8 mouse cellular contexts compared by ENCODE assay signal in the genomic region with DNA sequence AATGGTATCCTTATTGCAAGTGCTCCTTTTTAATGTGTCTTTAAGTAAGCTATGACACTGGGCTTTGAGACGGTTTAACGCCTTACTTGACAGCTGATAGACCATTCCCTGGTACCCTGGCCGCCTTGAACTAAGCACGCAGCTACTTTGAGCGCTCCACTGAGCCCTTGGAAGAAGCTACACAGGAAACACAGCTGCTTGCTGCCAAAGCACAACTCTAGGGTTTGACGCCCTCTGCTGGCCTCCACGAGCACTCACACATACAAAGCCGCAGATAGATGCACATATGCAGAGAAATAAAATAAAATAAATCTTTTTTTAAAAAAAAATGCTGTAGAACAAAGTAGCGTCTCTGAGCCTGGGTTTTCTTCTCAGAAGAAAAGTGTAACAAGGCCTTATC. TPM values are rescaled to one million over a fixed set of nuclear protein-coding genes. Genes with fewer than 3 reads are reported as not detected.
DNase-seq lines count a peak whose midpoint lies in the region; ATAC-seq lines count a peak whose summit lies in the region.

No protein-coding gene starts in this region.

- peak; percentile 62; the same call in 1 of the 2 replicates for ATAC-seq in forebrain, embryonic 13.5 days
- ATAC-seq in liver, embryonic 13.5 days (ENCODE audit: low read depth), result no peak

- peak overlapping the region; percentile 48; the same call in 1 of the 2 replicates for H3K9ac ChIP-seq in forebrain, embryonic 13.5 days
- H3K9ac ChIP-seq in liver, embryonic 13.5 days, result no peak overlapping the region

- no peaks in the 10 kb centered on the region for H3K36me3 ChIP-seq in forebrain, embryonic 13.5 days (ENCODE audit: poor library complexity, severe bottlenecking)
- H3K36me3 ChIP-seq in liver, embryonic 13.5 days, result no peaks in the 10 kb centered on the region

- no peak overlapping the region for H3K27ac ChIP-seq in forebrain, embryonic 13.5 days
- H3K27ac ChIP-seq in liver, embryonic 13.5 days, result no peak overlapping the region

- 14% methylated on average over 9 of the region's 9 CpGs for WGBS in forebrain, embryonic 13.5 days
- 19% methylated on average over 9 of the region's 9 CpGs for WGBS in liver, embryonic 13.5 days (ENCODE audit: insufficient replicate concordance)

- H3K27me3 ChIP-seq in forebrain, embryonic 13.5 days, result peaks cover 2% of the 10 kb centered on the region; the same call in 1 of the 2 replicates
- H3K27me3 ChIP-seq in liver, embryonic 13.5 days, result peaks cover 12% of the 10 kb centered on the region

- peak overlapping the region; percentile 34 for H3K4me3 ChIP-seq in forebrain, embryonic 13.5 days
- no peak overlapping the region for H3K4me3 ChIP-seq in liver, embryonic 13.5 days (replicated peaks)

- peak; percentile 41 to 57 for DNase-seq in layer of hippocampus, postnatal 10 days (ENCODE audit: low spot score in 2 of 2)
- DNase-seq in layer of hippocampus, postnatal 14 days (ENCODE audit: low spot score in 2 of 2), result no peak
- peak; percentile 32 for DNase-seq in c-Kit-positive CD71-negative TER-119-negative erythroid progenitor cells, embryonic 14.5 days (ENCODE audit: low read depth)
- no peak for DNase-seq in liver, embryonic 13.5 days
- DNase-seq in MN1 (ENCODE audit: low spot score), result no peak
- DNase-seq in gastrocnemius, postnatal 14 days, result no peak
- DNase-seq in urinary bladder, postnatal 4 days (ENCODE audit: low spot score in 2 of 2), result no peak

- H3K4me1 ChIP-seq in forebrain, embryonic 13.5 days, result no peaks in the 10 kb centered on the region
- no peaks in the 10 kb centered on the region for H3K4me1 ChIP-seq in liver, embryonic 13.5 days (replicated peaks)

- intact Hi-C loops in gastrocnemius, postnatal 14 days (cut with DNase I; ENCODE audit: low total_unique reads), result no loop called here

- H3K4me2 ChIP-seq in forebrain, embryonic 13.5 days, result peak overlapping the region; percentile 55
- H3K4me2 ChIP-seq in liver, embryonic 13.5 days, result 0 out of 2 replicates have a peak overlapping the region, but pooled peaks have one; percentile 5

- H3K9me3 ChIP-seq in forebrain, embryonic 13.5 days (replicated peaks), result no peaks in the 10 kb centered on the region
- H3K9me3 ChIP-seq in liver, embryonic 13.5 days (replicated peaks), result no peaks in the 10 kb centered on the region

RNA-seq across cellular contexts. Expression of gene Pla2g5, which starts 4.0 kb away (rescaled TPM):
- total RNA-seq in layer of hippocampus, postnatal 10 days (2021), result 1 to 10 TPM in 1 of 2 experiments, under 1 TPM in 1; 0.65 to 2.1 TPM
- total RNA-seq in layer of hippocampus, postnatal 14 days (2021), result 1 to 10 TPM; 1.3 to 3.1 TPM
- 0.26 and 0.42 TPM in 2 replicates for polyA plus RNA-seq in forebrain, embryonic 13.5 days (2015; fragmentation: Nextera tagmentation; extraction: Ambion mirVana)
- polyA plus RNA-seq in liver, embryonic 13.5 days (2015; fragmentation: Nextera tagmentation; extraction: Ambion mirVana), result not detected in 2 replicates
- total RNA-seq in gastrocnemius, postnatal 14 days (2021), result 1 to 10 TPM in 1 of 2 experiments, under 1 TPM in 1; 0.95 to 1.8 TPM

RNA-seq across cellular contexts. Expression of gene Gm13030, which starts 14.5 kb away (rescaled TPM):
- not detected for total RNA-seq in layer of hippocampus, postnatal 10 days (2021)
- not detected for total RNA-seq in layer of hippocampus, postnatal 14 days (2021)
- polyA plus RNA-seq in forebrain, embryonic 13.5 days (2015; fragmentation: Nextera tagmentation; extraction: Ambion mirVana), result not detected in 2 replicates
- not detected in 2 replicates for polyA plus RNA-seq in liver, embryonic 13.5 days (2015; fragmentation: Nextera tagmentation; extraction: Ambion mirVana)
- total RNA-seq in gastrocnemius, postnatal 14 days (2021), result not detected

RNA-seq across cellular contexts. Expression of gene Pla2g2e, which starts 18.5 kb away (rescaled TPM):
- not detected for total RNA-seq in layer of hippocampus, postnatal 10 days (2021)
- not detected for total RNA-seq in layer of hippocampus, postnatal 14 days (2021)
- polyA plus RNA-seq in forebrain, embryonic 13.5 days (2015; fragmentation: Nextera tagmentation; extraction: Ambion mirVana), result not detected in 2 replicates
- polyA plus RNA-seq in liver, embryonic 13.5 days (2015; fragmentation: Nextera tagmentation; extraction: Ambion mirVana), result not detected in 2 replicates
- total RNA-seq in gastrocnemius, postnatal 14 days (2021), result not detected

RNA-seq across cellular contexts. Expression of gene Otud3, which starts 54.5 kb away (rescaled TPM):
- total RNA-seq in layer of hippocampus, postnatal 10 days (2021), result 10 to 100 TPM; 12.3 to 13.1 TPM
- 10 to 100 TPM; 10.7 to 11.5 TPM for total RNA-seq in layer of hippocampus, postnatal 14 days (2021)
- 2.5 and 3.6 TPM in 2 replicates for polyA plus RNA-seq in forebrain, embryonic 13.5 days (2015; fragmentation: Nextera tagmentation; extraction: Ambion mirVana)
- 1.6 and 1.9 TPM in 2 replicates for polyA plus RNA-seq in liver, embryonic 13.5 days (2015; fragmentation: Nextera tagmentation; extraction: Ambion mirVana)
- total RNA-seq in gastrocnemius, postnatal 14 days (2021), result 1 to 10 TPM; 7.3 to 8.9 TPM

Comparison
In these comparisons a context has a peak if more than half of its experiments do, and no peak if none do; other contexts are left out.
1. DNase-seq: peak in layer of hippocampus, postnatal 10 days (2 of 2) and c-Kit-positive CD71-negative TER-119-negative erythroid progenitor cells, embryonic 14.5 days (single experiment); none in layer of hippocampus, postnatal 14 days (0 of 2), liver, embryonic 13.5 days (single experiment), MN1 (single experiment), gastrocnemius, postnatal 14 days (single experiment) and urinary bladder, postnatal 4 days (0 of 2).